Mouse (Mus musculus): Measurements from ENCODE around the gene Gm4131. TPM values are rescaled to one million over a fixed set of nuclear protein-coding genes. Genes with fewer than 3 reads are reported as not detected.

Gm4131 gene
- polyA plus RNA-seq, 1 experiment from 2014 or later, result not detected

GRCm38 (mm10) chr14:62422265-62422664 lies 144.5 kb downstream of the Gm4131 start:
- no peaks in the 10 kb centered on the region for H3K9me3 ChIP-seq (replicated peaks)
- H3K27me3 ChIP-seq, result no peaks in the 10 kb centered on the region
- ATAC-seq (replicated peaks; ENCODE audit: low FRiP score), result no peak
- 63% methylated on average over 4 of the region's 4 CpGs for WGBS
- no peaks in the 10 kb centered on the region for H3K36me3 ChIP-seq
- H3K4me1 ChIP-seq, result no peaks in the 10 kb centered on the region
- H3K27ac ChIP-seq, result no peak overlapping the region
- H3K4me2 ChIP-seq, result no peak overlapping the region
- H3K9ac ChIP-seq, result no peak overlapping the region
- no peak overlapping the region for H3K4me3 ChIP-seq (replicated peaks)

- Histone ChIP-seq H3K36me3 (no peaks in the 10 kb centered on the region), H3K4me2 (no peak overlapping the region), H3K9me3 (replicated peaks) (no peaks in the 10 kb centered on the region), H3K27ac (no peak overlapping the region), H3K27me3 (no peaks in the 10 kb centered on the region), H3K4me3 (replicated peaks) (no peak overlapping the region), H3K9ac (no peak overlapping the region), H3K4me1 (no peaks in the 10 kb centered on the region)
- ATAC-seq (replicated peaks; ENCODE audit: low FRiP score), result no peak
- 74% methylated on average over 3 of the region's 3 CpGs for WGBS
These were observed 149.2 kb downstream of the Gm4131 start for GRCm38 (mm10) chr14:62417501-62417900.

- H3K9me3 ChIP-seq (replicated peaks), result no peaks in the 10 kb centered on the region
- H3K27ac ChIP-seq, result no peak overlapping the region
- H3K9ac ChIP-seq, result no peak overlapping the region
- H3K4me3 ChIP-seq (replicated peaks), result no peak overlapping the region
- WGBS, result 21% methylated on average over 1 of the region's 1 CpGs
- no peaks in the 10 kb centered on the region for H3K4me1 ChIP-seq
- ATAC-seq (replicated peaks; ENCODE audit: low FRiP score), result no peak
- H3K36me3 ChIP-seq, result no peaks in the 10 kb centered on the region
- no peaks in the 10 kb centered on the region for H3K27me3 ChIP-seq
- H3K4me2 ChIP-seq, result no peak overlapping the region
These were observed 150.0 kb downstream of the Gm4131 start for GRCm38 (mm10) chr14:62416742-62417134.

GRCm38 (mm10) chr14:62416007-62416741 lies 150.5 kb downstream of the Gm4131 start:
- no peak for ATAC-seq (replicated peaks; ENCODE audit: low FRiP score)
- Histone ChIP-seq H3K4me3 (replicated peaks) (no peak overlapping the region), H3K9ac (no peak overlapping the region), H3K4me1 (no peaks in the 10 kb centered on the region), H3K36me3 (no peaks in the 10 kb centered on the region), H3K9me3 (replicated peaks) (no peaks in the 10 kb centered on the region), H3K27ac (no peak overlapping the region), H3K27me3 (no peaks in the 10 kb centered on the region), H3K4me2 (no peak overlapping the region)
- WGBS, result 55% methylated on average over 7 of the region's 7 CpGs

Other genes with a start within 250 kb of the Gm4131 start
- not detected in 2 replicates for gene Gucy1b2, start 110.6 kb downstream of the Gm4131 start, polyA plus RNA-seq (2015; fragmentation: Nextera tagmentation; extraction: Ambion mirVana)
- 7.4 and 8.4 TPM in 2 replicates for gene Fam124a, start 11.2 kb downstream of the Gm4131 start, polyA plus RNA-seq (2015; fragmentation: Nextera tagmentation; extraction: Ambion mirVana)
- gene Serpine3, start 96.7 kb upstream of the Gm4131 start, polyA plus RNA-seq (2015; fragmentation: Nextera tagmentation; extraction: Ambion mirVana), result not detected in 2 replicates
- gene Ints6, start 194.2 kb upstream of the Gm4131 start, polyA plus RNA-seq (2015; fragmentation: Nextera tagmentation; extraction: Ambion mirVana), result 19.5 and 21.9 TPM in 2 replicates

Data from kidney, embryonic 15.5 days (tissue).